Mouse (Mus musculus) layer of hippocampus, adult 18-20 months (tissue): Measurements from ENCODE around the gene Siah3. TPM values are rescaled to one million over a fixed set of nuclear protein-coding genes. Genes with fewer than 3 reads are reported as not detected.

Source experiments
- DNase-seq, 2 experiments: peaks; one replicate each; pipeline ENCODE4 v3.0.0; 2022; ENCODE audit warnings: low spot score in 2 of 2
- total RNA-seq, 2 experiments: library from RNA; stranded (reverse); gene quantifications; 2 replicates each; pipeline ENCODE4 v1.2.3; 2021

The Siah3 gene
- total RNA-seq, 2 experiments from 2014 or later: 7.2 to 8.6 TPM

GRCm38 (mm10) chr14:75518899-75519298 is 63.1 kb downstream of the Siah3 start:
- no peak for DNase-seq

GRCm38 (mm10) chr14:75519668-75520067 is 63.9 kb downstream of the Siah3 start:
- DNase-seq: no peak

- DNase-seq: no peak
Observed at GRCm38 (mm10) chr14:75524648-75525047, 68.9 kb downstream of the Siah3 start.

GRCm38 (mm10) chr14:75525376-75526145 is 69.8 kb downstream of the Siah3 start:
- DNase-seq: no peak

GRCm38 (mm10) chr14:75527464-75528190 is 71.8 kb downstream of the Siah3 start:
- peak; percentile 82 to 89 for DNase-seq

- no peak for DNase-seq
Observed at GRCm38 (mm10) chr14:75530815-75531353, 75.1 kb downstream of the Siah3 start.

- no peak for DNase-seq
Observed at GRCm38 (mm10) chr14:75539205-75539604, 83.4 kb downstream of the Siah3 start.

GRCm38 (mm10) chr14:75540216-75540995 is 84.6 kb downstream of the Siah3 start:
- DNase-seq: no peak

GRCm38 (mm10) chr14:75540996-75541350 is 85.2 kb downstream of the Siah3 start:
- DNase-seq: no peak

GRCm38 (mm10) chr14:75541731-75542130 is 85.9 kb downstream of the Siah3 start:
- DNase-seq: no peak

- no peak for DNase-seq
Observed at GRCm38 (mm10) chr14:75561577-75562331, 106.0 kb downstream of the Siah3 start.

GRCm38 (mm10) chr14:75565534-75566140 is 109.9 kb downstream of the Siah3 start:
- DNase-seq: peak; percentile 32 to 53

- peak in 1 of 2 experiments; percentile 33 for DNase-seq
Observed at GRCm38 (mm10) chr14:75566303-75566702, 110.5 kb downstream of the Siah3 start.

- DNase-seq: no peak
Observed at GRCm38 (mm10) chr14:75579010-75579409, 123.2 kb downstream of the Siah3 start.

Other genes with a start within 250 kb of the Siah3 start
- not detected for gene Cpb2, start 213.7 kb upstream of the Siah3 start, total RNA-seq
- gene Zc3h13, start 171.6 kb upstream of the Siah3 start, total RNA-seq: 10 to 100 TPM; 59.0 to 62.2 TPM
- not detected for gene Spert, start 137.1 kb downstream of the Siah3 start, total RNA-seq
- gene Erich6b, start 186.3 kb downstream of the Siah3 start, total RNA-seq: not detected